Mouse (Mus musculus) T-helper 17 cell (primary cell): Measurements from ENCODE around the gene Dgka.

ENCODE experiments used
- in situ Hi-C, 2 experiments: fragments of 300-600 bp; cut with MboI, MseI; formaldehyde crosslinking; loops; 1 replicate in 1 of 2; 2 replicates in 1 of 2; pipeline ENCODE4 v1.15.1; 2025; ENCODE audit warnings: high pct_unique_total_duplicates in 2 of 2

The Dgka gene

DNA sequence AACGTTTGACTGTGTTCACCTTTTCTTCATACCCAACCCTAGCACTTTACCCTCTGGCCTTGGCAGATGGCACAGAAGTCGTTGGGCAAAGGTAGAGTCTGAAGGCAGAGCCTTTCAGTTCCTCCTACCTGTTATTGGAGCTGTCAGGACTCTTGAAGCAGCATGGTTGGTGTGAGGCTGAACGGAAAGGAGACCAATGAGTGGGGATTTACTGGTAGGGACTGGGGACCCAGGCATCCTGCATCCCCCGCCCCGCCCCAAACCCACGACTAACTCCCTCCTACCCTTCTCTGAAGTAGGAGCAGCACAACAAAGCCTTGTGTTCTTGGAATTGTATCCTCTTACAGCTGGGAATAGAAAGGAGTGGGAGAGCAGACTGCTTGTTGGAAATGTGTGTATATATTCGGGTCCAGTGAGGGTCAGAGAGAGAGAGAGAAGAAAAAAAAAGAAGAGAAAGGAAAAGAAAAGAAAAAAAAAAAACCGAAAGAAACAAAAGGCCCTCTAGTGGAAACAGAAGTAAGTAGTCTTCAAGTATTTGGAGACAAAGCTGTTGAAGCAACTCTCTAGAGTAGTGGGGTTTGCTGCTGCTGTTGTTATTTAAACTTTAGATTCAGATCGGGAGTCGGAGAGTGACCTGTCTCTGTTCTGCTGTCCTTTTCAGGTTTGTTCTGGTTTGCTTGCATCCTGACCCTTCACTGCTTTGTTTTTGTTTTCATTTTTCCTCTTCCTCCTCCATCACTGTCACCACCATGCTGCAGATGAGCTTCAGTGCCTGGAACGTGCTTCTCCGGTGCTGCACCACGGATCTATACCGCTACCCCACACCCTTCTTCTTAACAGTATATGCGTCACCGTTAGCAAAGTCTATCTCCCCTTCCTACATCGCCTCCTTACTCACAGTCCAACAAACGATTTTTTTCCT, at the start of gene Dgka:
Gene Dgka (minus strand): TSS at position 176 of the 922 bp plus-strand sequence.
- in situ Hi-C loops: no loop called here

GRCm38 (mm10) chr10:128794391-128794790, 49.7 kb upstream of the Dgka start:
- in situ Hi-C loops: no loop called here

- in situ Hi-C loops: no loop called here
Measured at GRCm38 (mm10) chr10:128793258-128793657, 48.6 kb upstream of the Dgka start.

- in situ Hi-C loops: no loop called here
Measured at GRCm38 (mm10) chr10:128792041-128792440, 47.4 kb upstream of the Dgka start.

GRCm38 (mm10) chr10:128790398-128791124, 45.9 kb upstream of the Dgka start, which contains the start of gene Mmp19:
Gene Mmp19, plus strand, starts transcription at chr10:128790910.
- in situ Hi-C loops: no loop called here

- in situ Hi-C loops: loop anchor here in 1 of 2 experiments (10.0 kb wide), 1 partner anchor 875 kb away; the partner anchor contains the start of gene Olfr800
Measured at GRCm38 (mm10) chr10:128780200-128780599, 35.5 kb upstream of the Dgka start.

GRCm38 (mm10) chr10:128779011-128779795, 34.5 kb upstream of the Dgka start:
- in situ Hi-C loops: no loop called here

DNA sequence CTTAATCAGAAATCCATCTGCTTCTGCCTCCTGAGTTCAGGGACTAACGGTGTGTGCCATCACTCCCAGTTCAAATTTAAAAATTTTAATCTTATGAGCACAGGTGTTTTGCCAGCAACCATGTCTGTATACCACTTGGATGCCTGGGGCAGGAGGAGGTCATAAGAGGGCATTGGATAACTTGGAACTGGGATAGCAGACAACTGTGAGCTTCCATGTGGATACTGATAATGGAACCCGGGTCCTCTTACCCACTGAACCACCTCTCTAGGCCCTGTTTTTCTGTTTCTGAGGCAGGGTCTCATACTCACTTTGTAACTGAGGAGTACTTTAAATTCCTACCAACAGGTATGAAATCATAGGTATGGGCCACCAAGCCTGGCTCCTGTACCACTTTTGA, 33.8 kb upstream of the Dgka start:
- in situ Hi-C loops: no loop called here

DNA sequence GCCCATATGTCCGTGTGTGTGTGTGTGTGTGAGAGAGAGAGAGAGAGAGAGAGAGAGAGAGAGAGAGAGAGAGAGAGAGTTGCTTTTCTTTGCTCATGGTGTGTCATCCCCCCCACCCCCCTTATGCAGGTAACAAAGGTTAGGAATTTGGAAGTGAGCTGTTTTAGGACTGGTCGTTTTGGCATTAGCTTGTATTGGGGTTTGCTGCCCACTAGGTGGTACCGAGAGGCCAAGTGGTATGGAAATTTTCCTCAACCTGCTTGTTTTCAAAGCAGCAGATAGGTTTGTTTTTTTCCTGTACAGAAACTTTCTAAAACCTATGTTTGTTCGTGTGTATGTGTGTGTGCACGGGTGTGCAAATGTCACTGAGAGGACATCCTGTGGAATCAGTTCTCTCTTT, 29.0 kb upstream of the Dgka start:
- in situ Hi-C loops: no loop called here

DNA sequence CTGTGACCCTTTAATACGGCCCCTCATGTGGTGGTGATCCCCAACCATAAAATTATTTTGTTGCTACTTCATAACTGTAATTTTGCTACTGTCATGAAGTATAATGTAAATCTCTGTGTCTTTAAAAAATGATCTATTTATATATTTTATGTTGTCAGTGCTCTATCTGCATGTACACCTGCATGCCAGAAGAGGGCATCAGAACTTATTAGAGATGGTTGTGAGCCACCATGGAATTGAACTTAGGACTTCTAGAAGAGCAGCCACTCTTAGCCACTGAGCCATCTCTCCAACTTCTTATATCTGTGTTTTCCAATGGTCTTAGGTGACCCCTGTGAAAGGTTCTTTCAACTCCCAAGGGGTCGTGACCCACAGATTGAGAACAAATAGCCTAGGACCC, 28.2 kb upstream of the Dgka start:
- in situ Hi-C loops: no loop called here

DNA sequence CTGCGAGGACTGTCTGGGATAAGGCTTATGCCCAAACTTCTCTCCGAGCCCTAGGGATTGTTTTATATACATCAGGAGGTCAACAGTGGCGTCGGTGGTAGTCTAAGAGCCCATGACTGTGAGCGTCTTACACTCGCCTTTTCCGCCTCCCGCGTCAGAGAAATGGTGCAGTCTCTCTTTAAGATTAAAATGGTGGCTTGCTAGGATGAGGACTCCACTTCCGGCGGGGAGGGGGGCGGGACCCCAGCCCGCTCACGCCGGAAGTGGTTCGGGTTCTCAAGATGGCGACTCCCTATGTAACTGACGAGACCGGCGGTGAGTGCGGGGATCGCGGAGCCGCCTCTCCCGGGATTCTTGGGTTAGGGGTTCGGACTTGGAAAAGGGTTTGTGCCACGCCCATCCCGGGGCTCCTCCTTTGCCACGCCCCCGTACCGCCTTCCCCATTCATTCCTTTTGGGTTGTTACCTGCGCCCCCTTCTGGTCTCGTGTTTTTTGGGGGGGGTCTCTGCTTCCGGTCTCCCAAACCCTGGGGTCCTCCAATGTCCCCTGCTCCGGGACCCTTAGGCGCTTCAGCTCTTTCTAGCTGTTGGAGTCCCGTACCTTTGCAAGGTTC, 3.7 kb upstream of the Dgka start:
- in situ Hi-C loops: no loop called here

DNA sequence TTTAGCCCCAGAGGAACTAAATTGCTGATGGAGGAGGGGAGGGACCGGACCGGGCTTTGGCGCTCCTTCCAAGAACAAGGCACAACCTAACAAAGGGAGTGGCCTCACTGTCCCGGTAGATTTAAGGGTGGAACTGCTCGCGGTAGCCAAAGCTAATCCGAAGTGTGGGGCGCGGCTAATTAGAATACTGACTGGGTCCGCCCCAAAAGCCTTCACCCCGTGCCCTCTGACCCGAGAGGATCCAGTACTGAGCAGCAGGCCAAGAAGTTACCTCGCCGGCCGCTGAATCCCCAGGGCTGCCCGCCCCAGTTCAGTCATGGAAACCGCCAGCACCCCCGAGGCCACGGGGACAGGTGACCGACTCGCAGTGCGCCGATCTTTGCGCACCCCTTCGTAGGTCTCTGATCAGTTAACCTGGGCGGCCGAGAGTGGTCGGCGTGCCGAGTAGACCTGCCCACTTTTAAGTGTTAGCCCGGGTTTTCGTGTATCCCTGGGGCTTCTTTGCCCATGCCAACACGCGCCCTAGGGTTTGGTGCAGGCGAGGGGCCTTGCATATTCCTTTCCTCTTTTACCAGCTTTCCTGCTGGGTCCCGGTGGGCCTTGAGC, 3.1 kb upstream of the Dgka start, which contains the start of gene Pym1:
Gene Pym1 (plus strand): TSS at position 244 of the 606 bp plus-strand sequence.
- in situ Hi-C loops: no loop called here

DNA sequence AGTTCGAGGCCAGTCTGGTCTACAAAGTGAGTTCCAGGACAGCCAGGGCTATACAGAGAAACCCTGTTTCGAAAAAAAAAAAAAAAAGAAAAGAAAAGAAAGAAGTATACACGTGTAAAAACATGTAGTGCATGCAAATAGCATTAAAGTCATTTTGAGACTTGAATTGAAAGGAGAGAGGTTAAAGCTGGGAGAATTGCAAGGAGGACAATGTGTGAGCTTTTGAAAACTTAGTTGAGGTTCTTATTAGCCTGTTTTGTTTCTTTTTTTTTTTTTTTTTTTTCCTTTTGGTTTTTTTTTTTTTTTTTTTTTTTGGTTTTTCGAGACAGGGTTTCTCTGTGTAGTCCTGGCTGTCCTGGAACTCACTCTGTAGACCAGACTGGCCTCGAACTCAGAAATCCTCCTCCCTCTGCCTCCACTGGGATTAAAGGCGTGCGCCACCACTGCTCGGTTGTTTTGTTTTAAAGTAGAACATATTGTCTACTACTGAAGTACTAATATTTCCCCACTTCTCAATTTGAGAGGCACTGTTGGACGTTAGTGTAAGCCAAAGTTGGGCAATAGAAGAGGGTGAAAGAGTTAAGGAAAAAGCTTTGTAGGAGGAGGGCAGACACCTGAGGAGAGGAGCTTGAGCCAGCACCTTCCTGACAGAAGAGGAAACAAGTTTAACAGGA, 2.5 kb upstream of the Dgka start:
- in situ Hi-C loops: no loop called here

GRCm38 (mm10) chr10:128745946-128746613, 1.4 kb upstream of the Dgka start:
- in situ Hi-C loops: no loop called here

GRCm38 (mm10) chr10:128744211-128744610, 444 bp downstream of the Dgka start:
- in situ Hi-C loops: no loop called here

DNA sequence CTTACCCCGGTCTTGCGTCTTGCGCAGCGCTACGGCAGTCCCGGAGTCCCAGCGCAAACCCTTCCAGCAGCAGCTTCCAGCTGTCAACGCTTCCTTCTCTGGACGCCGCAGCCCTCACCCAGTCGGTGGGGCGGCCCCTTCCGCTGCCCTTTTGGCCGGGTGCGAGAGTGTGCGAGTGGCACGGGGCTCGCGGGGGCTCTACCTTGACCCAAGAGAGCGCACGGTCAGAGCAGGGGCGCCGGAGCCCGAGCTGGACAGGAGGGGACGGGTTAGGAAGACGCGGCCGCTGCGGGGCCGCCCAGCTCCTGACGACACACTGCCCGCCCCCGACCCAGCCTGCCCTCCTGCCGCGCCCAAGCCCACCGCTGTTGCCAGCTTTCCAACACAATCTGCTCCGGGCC, 864 bp downstream of the Dgka start:
- in situ Hi-C loops: no loop called here

- in situ Hi-C loops: no loop called here
Measured at GRCm38 (mm10) chr10:128743235-128743634, 1.4 kb downstream of the Dgka start.

DNA sequence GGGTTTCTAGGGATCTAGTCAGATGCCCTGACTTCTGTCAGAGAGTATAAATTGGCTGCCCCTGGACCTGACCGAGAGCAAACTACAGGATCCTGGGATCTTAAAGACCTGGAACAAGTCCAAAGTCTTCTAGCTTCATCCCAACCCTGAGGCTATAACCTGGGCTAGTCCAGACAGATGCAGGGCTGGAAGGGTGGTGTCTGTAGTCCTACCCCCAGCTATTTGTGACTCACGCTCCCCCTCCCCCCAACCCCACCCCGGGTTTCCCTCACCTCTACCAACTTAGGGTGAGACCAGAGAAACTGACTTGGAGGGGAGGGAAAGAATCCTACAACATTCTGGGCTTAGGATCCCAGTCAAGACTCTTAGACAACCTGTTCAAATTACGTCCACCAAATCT, 2.0 kb downstream of the Dgka start:
- in situ Hi-C loops: no loop called here

DNA sequence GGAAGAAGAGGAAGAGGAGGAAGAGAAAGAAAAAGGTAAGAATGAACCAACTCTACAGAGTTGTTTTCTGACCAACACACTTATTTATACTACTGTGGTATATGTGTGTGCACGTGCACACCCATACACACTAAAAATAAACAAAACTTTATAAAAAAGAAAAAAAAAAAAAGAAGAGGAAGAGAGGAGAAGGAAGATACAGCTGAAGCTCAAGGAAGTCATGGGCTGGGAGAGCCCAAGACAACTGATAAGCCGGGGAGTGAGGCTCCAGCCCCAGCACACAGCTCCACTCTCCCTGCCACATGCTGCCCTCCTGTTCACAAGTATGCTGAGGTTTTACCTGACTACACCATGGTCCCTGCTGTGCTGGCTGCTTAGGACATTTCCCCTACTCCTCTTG, 4.4 kb downstream of the Dgka start:
- in situ Hi-C loops: no loop called here

GRCm38 (mm10) chr10:128737435-128737834, 7.2 kb downstream of the Dgka start:
- in situ Hi-C loops: no loop called here
